Mouse (Mus musculus) heart, postnatal 14 days (tissue): Measurements from ENCODE around the gene Tiprl. TPM values are rescaled to one million over a fixed set of nuclear protein-coding genes. Genes with fewer than 3 reads are reported as not detected.

Source experiments
- DNase-seq, 2 experiments: peaks; one replicate each; pipeline ENCODE4 v3.0.0; 2021 to 2022
- intact Hi-C: fragments of 180-260 bp; cut with DNase I; formaldehyde crosslinking; loops from one replicate; pipeline ENCODE4 v1.15.1; 2025
- total RNA-seq, 2 experiments: library from RNA; stranded (reverse); gene quantifications; 2 replicates each; pipeline ENCODE4 v1.2.3; 2021

Gene Tiprl
- total RNA-seq, 2 experiments from 2014 or later, result 37.1 to 37.8 TPM

DNA sequence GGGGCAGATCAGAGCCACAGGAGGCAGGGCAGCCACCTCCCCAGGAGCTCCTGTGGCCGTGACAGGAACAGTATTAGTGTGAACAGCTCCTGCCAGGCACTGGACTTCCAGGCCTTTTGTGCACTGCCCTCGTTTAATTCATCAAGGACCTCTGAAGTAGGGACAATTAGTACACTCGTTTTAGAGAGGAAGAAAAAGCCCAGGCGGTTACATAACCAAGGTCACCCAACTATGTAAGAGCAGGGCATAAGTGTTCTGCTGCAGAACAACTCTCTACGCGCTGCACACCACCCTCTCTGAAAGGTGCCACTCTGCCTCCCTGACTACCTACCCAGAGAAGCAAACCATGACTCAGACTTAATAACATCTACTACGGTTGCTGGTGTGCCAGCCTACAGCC is 51.7 kb downstream of the Tiprl start:
- intact Hi-C loops, result no loop called here

DNA sequence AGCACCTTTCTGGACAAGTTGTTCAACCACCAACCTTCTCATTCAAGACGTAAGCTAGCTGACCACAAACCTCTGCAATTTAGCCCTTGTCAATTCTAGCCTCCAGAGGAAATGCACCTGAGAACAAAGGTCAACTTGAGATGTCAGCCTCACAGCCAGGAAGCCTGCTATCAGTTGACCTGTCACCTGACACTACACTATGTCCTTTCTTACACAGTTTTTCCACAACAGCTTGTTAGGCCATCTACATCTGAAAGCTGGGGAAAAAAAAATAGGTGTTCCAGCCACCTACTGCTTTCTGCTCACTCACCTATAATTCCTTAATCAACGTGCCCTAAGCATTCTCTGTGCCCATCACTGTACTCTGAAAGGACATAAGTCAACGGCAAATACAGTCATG is 52.6 kb downstream of the Tiprl start:
- intact Hi-C loops, result no loop called here
- no peak for DNase-seq

More for the DNA sequence above, 51.7 kb downstream of the Tiprl start:
- no peak for DNase-seq

DNA sequence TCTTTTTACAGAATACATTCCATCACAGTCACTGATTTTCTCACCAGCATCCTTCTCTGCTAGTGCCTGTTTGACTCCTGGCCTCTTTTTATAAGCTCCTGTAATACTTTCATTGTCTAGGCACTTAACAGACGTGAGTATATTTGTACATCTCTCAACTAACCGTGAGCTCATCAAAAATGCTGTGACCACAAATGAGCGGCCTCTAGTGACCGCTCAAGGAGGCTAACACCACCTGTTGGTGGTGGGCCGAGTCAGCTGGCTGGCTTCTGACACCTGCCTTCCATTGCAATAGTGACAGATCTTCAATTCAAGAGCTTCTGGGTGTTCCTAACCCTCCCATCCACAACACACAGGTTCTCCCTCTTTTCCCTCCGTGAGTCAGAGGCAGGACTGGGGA is 53.4 kb downstream of the Tiprl start:
- no peak for DNase-seq
- intact Hi-C loops, result no loop called here

DNA sequence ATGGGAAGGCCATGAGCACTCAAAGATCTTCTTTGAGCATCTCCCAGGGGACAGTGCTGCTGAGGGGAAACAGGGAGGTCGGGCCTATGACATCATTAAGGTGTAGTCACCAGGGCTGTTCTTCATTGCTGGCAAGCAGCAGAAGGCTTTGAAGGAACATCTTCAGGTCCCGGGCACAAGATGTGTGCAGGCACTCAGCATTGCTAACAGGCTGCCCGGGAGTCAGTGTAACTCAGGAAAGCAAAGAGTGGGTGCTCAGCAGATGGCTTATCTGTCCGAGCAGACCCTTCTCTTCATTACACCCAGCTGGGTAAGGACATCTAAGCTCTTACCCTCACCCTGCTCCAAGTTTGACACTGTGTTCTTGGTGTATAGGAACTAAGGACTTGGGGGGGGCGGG is 57.5 kb downstream of the Tiprl start:
- intact Hi-C loops, result no loop called here
- no peak for DNase-seq

DNA sequence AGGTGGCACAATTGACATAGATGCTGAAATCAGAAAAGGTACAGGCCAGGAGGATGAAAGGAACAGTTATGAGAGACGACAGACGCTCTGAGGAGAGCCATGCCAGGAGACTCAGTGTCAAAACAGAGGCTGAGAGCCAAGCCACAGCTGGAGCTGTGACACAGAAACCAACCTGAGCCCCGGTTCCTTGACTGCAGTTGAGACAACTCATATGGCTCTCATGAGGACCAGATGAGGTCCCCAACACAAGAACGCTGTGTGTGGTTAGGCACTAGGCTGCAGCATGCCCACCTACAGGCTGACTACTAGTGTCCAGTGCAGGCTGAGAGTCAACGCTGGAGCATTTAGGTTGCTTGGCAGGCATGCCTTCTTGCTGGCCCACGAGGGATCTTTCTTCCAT is 58.7 kb downstream of the Tiprl start:
- no peak for DNase-seq
- intact Hi-C loops, result no loop called here

DNA sequence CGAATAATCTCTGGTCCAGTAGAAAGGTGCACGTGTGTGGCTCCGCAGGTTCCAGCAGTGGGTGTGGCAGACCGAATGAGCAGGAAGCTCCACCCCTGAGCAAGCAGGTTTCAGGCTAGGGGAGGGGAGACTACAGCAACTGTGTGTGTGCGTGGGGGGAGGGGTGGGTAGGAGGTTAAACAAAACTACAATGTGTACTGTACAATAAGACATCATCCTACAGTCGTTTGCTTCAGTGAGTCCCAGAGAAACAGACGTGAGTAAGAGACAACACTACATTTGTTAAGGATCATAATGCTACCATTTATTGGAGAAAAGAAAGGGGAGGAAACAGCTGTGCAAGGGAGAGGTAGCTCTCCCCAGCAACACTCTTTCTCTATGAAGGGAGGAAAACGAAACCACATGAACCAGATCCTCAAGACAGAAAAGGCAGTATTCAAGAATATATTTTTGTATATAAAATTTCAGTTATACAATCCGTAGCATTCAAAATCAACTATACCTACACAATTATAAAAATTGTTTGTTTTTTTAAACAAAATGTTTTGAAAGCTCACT is 62.7 kb downstream of the Tiprl start:
- DNase-seq, result no peak
- intact Hi-C loops, result no loop called here

DNA sequence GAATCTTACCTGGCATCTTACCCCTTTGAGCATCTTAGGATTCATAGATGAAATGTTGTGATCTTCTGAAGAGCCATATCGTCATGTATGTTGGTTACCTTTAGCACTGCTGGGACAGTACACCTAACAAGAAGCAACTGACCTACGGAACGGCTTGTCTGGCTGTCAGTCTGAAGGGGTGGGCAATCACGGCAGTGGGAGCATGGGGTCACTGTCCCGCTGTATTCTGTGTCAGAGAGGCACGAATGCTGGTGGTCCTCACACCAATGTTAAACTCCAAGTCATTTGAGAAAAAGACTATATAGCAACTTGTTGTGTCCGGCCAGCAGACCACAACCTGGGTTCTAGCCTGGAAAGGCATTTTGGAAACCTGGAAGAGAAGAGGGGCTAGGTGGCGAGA is 65.5 kb downstream of the Tiprl start:
- DNase-seq, result no peak
- intact Hi-C loops, result no loop called here

DNA sequence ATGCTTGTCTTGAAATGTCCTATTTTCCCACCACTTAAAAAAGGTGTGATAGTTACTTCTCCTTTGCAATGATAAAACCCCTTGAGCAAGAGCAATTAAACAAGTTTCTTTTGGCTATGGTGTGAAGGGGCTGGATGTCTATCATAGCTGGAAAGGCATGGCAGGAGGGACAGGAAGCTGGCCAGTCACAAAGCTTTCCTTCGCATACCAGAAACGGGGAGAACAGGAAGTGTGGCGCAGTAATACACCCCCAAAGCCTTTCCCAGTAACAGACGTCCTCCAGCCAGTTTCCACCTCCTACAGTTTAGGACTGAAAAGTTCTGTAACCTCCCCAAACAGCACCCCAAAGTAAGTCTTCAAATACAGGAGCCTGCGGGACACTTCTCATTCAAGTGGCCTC is 66.6 kb downstream of the Tiprl start:
- intact Hi-C loops, result no loop called here
- DNase-seq, result no peak

DNA sequence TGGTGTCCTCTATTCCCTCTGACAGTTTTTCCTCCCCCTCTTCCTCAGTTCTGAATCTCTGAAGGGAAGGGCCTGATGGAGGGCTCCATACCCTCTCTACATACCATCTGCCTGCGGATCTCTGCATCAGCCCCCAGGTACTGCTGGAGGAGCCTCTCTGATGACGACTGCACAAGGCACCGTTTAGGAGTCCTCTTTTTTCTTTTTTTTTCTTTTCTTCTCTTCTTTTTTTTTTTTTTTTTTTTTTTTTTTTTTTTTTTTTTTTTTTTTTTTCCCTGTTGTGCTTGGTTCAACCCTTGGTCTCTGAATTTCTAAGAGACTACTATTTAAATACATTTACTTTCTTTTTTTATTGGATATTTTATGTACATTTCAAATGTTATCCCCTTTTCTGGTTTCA is 67.3 kb downstream of the Tiprl start:
- intact Hi-C loops, result no loop called here
- DNase-seq, result no peak

DNA sequence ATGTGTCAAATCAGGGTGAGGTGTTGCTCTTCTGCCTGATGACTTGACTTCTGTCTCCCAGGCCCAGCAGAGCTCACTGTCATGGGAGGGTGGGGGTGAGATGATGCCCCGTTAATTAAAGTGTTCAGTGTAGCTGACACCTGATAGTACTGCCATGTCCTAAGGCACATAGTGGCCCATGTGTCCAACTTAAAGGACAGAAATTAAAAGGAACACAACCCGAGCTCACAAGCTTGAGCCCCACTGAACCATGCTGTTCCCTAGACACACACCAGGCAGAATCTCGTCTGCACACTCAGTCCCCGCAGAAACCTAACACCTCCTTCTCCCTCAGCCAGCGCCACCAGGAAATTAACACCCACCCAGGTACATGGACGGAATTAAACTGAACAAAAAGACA is 71.9 kb downstream of the Tiprl start:
- no peak for DNase-seq
- intact Hi-C loops, result no loop called here

Other genes with a start within 250 kb of the Tiprl start
- not detected for gene Tbx19, start 76.2 kb downstream of the Tiprl start, total RNA-seq
- gene Sft2d2, start 42.6 kb downstream of the Tiprl start, total RNA-seq, result 10 to 100 TPM; 13.6 to 14.5 TPM
- 1 to 10 TPM; 3.6 to 3.8 TPM for gene Gpr161, start 58.8 kb upstream of the Tiprl start, total RNA-seq
- gene Dcaf6, start 223.5 kb upstream of the Tiprl start, total RNA-seq, result 10 to 100 TPM; 75.7 to 83.9 TPM
- 100 to 1,000 TPM; 485 to 516 TPM for gene Mpc2, start 223.6 kb upstream of the Tiprl start, total RNA-seq
- gene Adcy10, start 248.2 kb upstream of the Tiprl start, total RNA-seq, result under 1 TPM in 1 of 2 experiments, not detected in 1; 0.17 TPM